Mouse (Mus musculus) lung, embryonic 16.5 days (tissue): ENCODE measurements at regions not wholly inside any gene's neighbourhood (a gene's known extent, or its start where the extent isn't known, plus 50 kb on each side); places are given as distances from the start of the nearest gene placed in this dataset.

Experiments
- ATAC-seq: fragments of 200-750 bp; cut with Nextera tagmentation; 2 replicates; pipeline ENCODE4 v1.8.0; 2017; ENCODE audit warnings: low read depth, mild to moderate bottlenecking, moderate library complexity
- H3K27ac ChIP-seq: fragments of 300-500 bp; sonication (generic); 2 replicates; pipeline ENCODE4 v1.5.1; 2014; ENCODE audit warnings: mild to moderate bottlenecking, control low read depth, low read length
- H3K27me3 ChIP-seq: fragments of 300-500 bp; sonication (generic); 2 replicates; pipeline ENCODE4 v1.6.1; 2014; ENCODE audit warnings: low read depth, low read length, mixed read lengths; ENCODE audit not compliant: control insufficient read depth, insufficient read depth
- H3K36me3 ChIP-seq: fragments of 300-500 bp; sonication (generic); 2 replicates; pipeline ENCODE4 v1.6.1; 2014; ENCODE audit warnings: low read length; ENCODE audit not compliant: control insufficient read depth, insufficient read depth
- H3K4me1 ChIP-seq: fragments of 300-500 bp; sonication (generic); replicated peaks from 2 replicates; pipeline ENCODE4 v1.6.1; 2014; ENCODE audit warnings: low read length, mixed read lengths; ENCODE audit not compliant: control insufficient read depth, insufficient read depth
- H3K4me2 ChIP-seq: fragments of 300-500 bp; sonication (generic); 2 replicates; pipeline ENCODE4 v1.6.1; 2014; ENCODE audit warnings: low read depth, low read length, control low read depth
- H3K4me3 ChIP-seq: fragments of 300-500 bp; sonication (generic); 2 replicates; pipeline ENCODE4 v1.5.1; 2014; ENCODE audit warnings: mild to moderate bottlenecking, low read length, control low read depth
- H3K9ac ChIP-seq: fragments of 300-500 bp; sonication (generic); 2 replicates; pipeline ENCODE4 v1.6.1; 2014; ENCODE audit warnings: low read length, control low read depth
- H3K9me3 ChIP-seq: fragments of 300-500 bp; sonication (generic); 2 replicates; pipeline ENCODE4 v1.6.1; 2016; ENCODE audit warnings: low read length; ENCODE audit not compliant: control insufficient read depth
- WGBS: fragments of 180-500 bp; shearing (Covaris S2); extraction: QIAGEN DNeasy Blood & Tissue Kit; methylation state at CpG from one replicate; pipeline ENCODE4 v1.1.7; 2014; 5-methylcytosine and 5-hydroxymethylcytosine counted together

DNA sequence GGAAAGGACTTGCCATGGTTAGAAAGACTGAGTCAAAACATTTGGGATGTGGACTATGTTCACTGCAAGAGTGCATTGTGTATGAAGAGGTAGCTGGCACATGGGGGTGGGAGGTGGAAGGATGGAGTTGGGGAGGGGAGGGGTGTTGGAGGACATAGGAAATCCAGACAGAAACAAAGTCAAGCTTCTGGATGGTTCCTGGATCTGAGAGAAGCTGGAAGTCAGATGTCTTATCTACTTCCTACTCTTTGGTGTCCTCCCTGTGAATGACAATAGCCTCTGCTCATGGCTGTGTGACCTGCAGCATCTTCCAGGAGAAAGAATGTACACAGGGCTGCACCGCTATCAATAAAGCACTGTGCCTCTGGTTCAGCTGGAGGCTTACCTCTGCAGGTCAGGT, 491.3 kb downstream of the Rnf144a start:
- no peak overlapping the region for H3K4me2 ChIP-seq
- no peaks in the 10 kb centered on the region for H3K36me3 ChIP-seq
- no peaks in the 10 kb centered on the region for H3K27me3 ChIP-seq
- no peak overlapping the region for H3K9ac ChIP-seq
- no peaks in the 10 kb centered on the region for H3K4me1 ChIP-seq
- no peak overlapping the region for H3K4me3 ChIP-seq
- no peak overlapping the region for H3K27ac ChIP-seq
- WGBS: 82% methylated on average over 1 of the region's 1 CpGs
- no peaks in the 10 kb centered on the region for H3K9me3 ChIP-seq
- 0 out of 2 replicates have a peak, but pooled peaks have one; percentile 17 for ATAC-seq

DNA sequence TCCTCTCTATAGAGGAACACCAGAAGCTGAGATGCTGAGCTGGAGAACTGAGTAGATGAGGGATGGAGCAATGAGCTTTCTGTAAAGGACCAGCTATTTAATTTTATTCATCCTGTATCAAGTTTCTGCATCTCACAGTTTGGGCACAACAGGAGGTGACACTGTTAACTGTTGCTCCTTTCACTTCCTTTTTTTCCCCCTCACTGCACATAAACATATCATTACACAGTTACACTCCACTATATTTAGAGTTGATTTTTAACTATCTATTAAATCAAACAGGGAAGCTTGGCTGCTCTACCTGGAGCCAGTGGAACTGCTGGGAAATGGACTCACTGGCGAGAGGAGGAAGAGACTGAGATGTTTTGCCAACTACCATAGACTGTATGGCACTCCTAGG, 509.4 kb downstream of the Rnf144a start:
- no peaks in the 10 kb centered on the region for H3K9me3 ChIP-seq
- H3K9ac ChIP-seq: no peak overlapping the region
- H3K27ac ChIP-seq: no peak overlapping the region
- 88% methylated on average over 1 of the region's 1 CpGs for WGBS
- no peak overlapping the region for H3K4me3 ChIP-seq
- ATAC-seq: no peak
- H3K27me3 ChIP-seq: no peaks in the 10 kb centered on the region
- H3K36me3 ChIP-seq: no peaks in the 10 kb centered on the region
- H3K4me1 ChIP-seq: no peaks in the 10 kb centered on the region
- H3K4me2 ChIP-seq: no peak overlapping the region

DNA sequence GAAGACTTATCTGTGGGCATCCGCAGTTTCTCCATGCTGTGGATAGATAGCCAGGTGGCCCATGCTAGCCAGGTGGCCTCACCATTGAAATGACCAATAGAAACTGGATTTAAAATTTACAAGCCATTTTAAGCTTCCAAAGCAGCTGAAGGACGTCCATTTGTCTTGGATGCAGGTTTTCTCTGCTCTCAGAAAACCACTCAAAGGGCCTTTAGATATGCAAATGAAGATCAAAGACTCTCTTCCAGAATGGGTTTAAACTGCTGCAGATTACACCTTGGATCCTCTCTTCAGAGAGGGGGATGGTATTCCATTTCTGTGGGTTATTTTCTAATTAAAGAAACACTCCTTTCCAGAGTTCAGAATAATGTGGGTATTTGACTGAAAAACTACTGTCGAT, 518.5 kb downstream of the Rnf144a start:
- H3K9me3 ChIP-seq: no peaks in the 10 kb centered on the region
- 46% methylated on average over 3 of the region's 3 CpGs for WGBS
- H3K4me3 ChIP-seq: no peak overlapping the region
- H3K9ac ChIP-seq: no peak overlapping the region
- ATAC-seq: no peak
- no peaks in the 10 kb centered on the region for H3K36me3 ChIP-seq
- no peak overlapping the region for H3K4me2 ChIP-seq
- no peaks in the 10 kb centered on the region for H3K27me3 ChIP-seq
- H3K4me1 ChIP-seq: no peaks in the 10 kb centered on the region
- H3K27ac ChIP-seq: no peak overlapping the region

DNA sequence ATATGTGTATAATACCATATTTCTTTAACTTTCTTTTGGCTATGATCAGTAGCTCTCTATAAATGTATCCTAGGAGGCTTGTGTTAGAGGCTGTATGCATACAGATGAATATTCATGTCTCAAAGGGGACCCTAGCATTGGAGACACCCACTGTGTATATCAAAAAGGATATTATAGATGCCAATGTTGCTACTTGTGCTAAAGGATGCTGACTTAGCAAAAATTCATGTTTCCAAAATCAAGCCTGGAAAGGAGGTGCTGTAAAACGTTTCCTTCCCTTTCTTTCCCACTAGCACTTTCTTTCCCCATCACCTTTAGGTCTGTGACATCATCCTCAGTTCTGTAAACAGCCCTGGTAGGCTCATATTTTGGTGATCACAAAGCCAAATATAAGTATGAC, 519.4 kb downstream of the Rnf144a start:
- no peak for ATAC-seq
- WGBS: 19% methylated on average over 1 of the region's 1 CpGs

DNA sequence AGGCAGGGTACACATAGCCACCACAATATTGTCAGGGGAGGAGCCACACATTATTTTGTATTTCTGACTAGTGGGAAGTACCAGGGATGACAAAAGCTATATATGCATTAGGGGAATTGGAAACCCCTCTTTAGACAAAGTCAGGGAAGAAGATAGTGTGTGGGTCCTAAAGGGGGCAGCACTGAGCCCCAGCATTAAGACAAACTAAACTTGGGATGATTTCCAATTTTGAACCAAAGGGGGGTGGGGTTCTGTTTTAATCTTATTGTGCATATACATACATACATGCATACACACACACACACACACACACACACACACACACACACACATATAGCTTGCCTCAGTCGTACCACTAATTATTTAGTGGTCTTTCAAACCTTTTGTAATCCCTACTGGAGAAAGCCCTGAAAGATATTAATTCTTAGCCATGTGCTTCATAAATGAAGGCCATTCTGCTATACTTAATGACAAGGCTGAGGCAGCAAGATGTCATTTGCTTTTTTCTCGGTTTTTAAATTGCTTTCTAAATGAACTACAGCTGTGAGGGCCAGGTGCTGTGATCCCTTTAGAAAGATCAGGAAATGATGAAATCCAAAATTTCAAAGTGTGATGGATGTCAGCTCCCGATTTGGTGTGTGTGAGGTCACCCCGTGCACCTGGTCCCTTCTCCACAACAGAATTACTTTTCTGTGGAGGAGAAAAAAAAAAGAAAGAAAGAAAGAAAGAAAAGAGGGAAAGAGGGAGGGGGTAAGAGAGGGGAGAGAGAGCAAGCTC, 523.5 kb downstream of the Rnf144a start:
- Histone ChIP-seq H3K27me3 (no peaks in the 10 kb centered on the region), H3K36me3 (no peaks in the 10 kb centered on the region), H3K4me1 (no peaks in the 10 kb centered on the region), H3K9me3 (no peaks in the 10 kb centered on the region), H3K9ac (no peak overlapping the region), H3K27ac (no peak overlapping the region), H3K4me2 (no peak overlapping the region), H3K4me3 (no peak overlapping the region)
- WGBS: 62% methylated on average over 4 of the region's 4 CpGs
- no peak for ATAC-seq

More for the DNA sequence above, 519.4 kb downstream of the Rnf144a start:
- Histone ChIP-seq H3K27me3 (no peaks in the 10 kb centered on the region), H3K9ac (no peak overlapping the region), H3K4me2 (no peak overlapping the region), H3K36me3 (no peaks in the 10 kb centered on the region), H3K9me3 (no peaks in the 10 kb centered on the region), H3K4me3 (no peak overlapping the region), H3K4me1 (no peaks in the 10 kb centered on the region), H3K27ac (no peak overlapping the region)

DNA sequence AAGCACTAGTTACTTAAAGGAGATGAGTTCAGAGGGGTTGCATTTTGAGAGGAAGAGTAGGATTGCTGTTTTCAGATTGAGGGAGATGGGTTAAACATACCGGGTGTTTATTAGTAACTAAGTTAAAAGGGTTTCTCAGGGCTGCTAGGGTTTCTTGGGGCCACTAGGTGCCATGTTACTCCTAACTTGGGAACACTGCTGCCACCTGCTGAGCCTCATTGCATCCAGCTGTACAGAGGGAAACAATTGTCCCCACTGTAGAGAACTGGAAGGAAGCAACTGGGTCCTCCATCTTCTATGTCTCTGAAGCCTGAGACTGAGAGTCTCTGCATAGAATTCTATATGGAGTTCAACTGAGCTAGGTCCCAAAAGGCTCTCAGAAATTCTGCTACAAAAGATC, 524.3 kb downstream of the Rnf144a start:
- Histone ChIP-seq H3K9ac (no peak overlapping the region), H3K36me3 (no peaks in the 10 kb centered on the region), H3K4me2 (no peak overlapping the region), H3K9me3 (no peaks in the 10 kb centered on the region), H3K27me3 (no peaks in the 10 kb centered on the region), H3K27ac (no peak overlapping the region), H3K4me1 (no peaks in the 10 kb centered on the region), H3K4me3 (no peak overlapping the region)
- 78% methylated on average over 1 of the region's 1 CpGs for WGBS
- no peak for ATAC-seq

DNA sequence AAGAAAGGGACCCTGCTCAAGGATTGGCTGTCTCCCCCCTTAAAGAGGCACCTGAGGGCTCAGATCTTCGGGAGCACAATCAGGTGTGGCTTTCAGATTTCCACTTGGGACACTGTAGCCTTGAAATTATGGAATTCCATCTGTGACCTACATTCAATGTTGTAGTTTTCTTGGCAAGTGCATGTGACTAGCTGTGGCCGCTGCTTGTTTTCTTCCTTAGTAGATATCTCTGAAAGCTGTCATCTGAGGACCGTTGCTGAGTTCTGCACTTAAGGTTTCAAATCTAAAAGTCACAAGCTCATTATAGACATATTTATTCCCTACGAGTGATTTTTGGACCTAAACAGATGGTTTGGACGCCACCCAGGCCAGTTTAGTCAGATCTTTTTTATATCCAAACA, 531.3 kb downstream of the Rnf144a start:
- 46% methylated on average over 5 of the region's 5 CpGs for WGBS
- H3K4me2 ChIP-seq: no peak overlapping the region

DNA sequence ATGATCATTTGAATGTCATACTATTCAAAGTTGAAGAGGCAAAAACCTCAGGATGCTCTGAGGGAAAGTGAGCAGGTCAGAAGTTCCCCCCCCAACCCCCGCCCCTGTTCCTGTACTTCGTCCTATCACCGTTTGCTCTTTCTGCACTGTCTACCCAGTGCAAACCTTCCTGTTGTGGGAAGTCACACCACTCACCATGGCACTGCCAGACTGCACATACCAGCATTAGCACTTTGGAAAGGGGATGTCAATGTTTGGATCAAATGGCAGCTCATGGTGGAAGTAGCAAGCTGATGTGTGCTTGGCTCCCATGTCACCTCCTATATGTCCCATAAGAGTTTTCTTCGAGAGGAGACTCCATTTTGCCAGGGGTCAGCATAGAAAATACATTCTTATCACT, 543.2 kb downstream of the Rnf144a start:
- H3K4me1 ChIP-seq: no peaks in the 10 kb centered on the region
- no peak overlapping the region for H3K4me2 ChIP-seq
- no peak for ATAC-seq
- no peaks in the 10 kb centered on the region for H3K9me3 ChIP-seq
- H3K9ac ChIP-seq: no peak overlapping the region
- no peaks in the 10 kb centered on the region for H3K27me3 ChIP-seq
- H3K36me3 ChIP-seq: no peaks in the 10 kb centered on the region
- 72% methylated on average over 4 of the region's 4 CpGs for WGBS
- H3K27ac ChIP-seq: no peak overlapping the region
- H3K4me3 ChIP-seq: no peak overlapping the region

More for the DNA sequence above, 531.3 kb downstream of the Rnf144a start:
- H3K27ac ChIP-seq: no peak overlapping the region
- H3K9ac ChIP-seq: no peak overlapping the region
- H3K27me3 ChIP-seq: no peaks in the 10 kb centered on the region
- no peak for ATAC-seq
- H3K36me3 ChIP-seq: no peaks in the 10 kb centered on the region
- H3K4me3 ChIP-seq: no peak overlapping the region
- H3K4me1 ChIP-seq: no peaks in the 10 kb centered on the region
- H3K9me3 ChIP-seq: no peaks in the 10 kb centered on the region

DNA sequence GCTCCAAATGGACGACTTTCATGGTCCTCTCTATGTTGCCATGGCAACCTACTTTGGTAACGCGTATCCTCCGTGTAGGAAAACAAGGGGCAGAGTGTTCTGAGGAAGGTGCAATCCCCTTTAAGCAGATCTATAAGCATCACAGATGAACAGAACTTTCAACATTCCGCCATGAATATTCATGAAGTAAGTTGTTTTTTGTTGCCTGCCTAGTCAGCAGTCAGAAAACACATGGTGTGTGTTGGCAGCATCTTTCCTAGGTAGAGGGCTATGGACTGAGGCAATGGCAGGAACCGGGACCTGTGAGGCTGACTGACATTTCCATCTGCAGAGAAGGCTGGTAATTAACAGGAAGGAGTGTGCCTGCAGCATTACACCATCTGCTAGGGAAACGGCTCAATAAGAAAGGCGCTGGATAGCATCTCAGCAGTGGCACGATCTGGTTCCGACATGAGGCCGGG, 544.0 kb downstream of the Rnf144a start:
- no peaks in the 10 kb centered on the region for H3K9me3 ChIP-seq
- WGBS: 62% methylated on average over 11 of the region's 11 CpGs
- H3K9ac ChIP-seq: no peak overlapping the region
- no peak overlapping the region for H3K4me2 ChIP-seq
- no peaks in the 10 kb centered on the region for H3K4me1 ChIP-seq
- no peak overlapping the region for H3K27ac ChIP-seq
- no peak overlapping the region for H3K4me3 ChIP-seq
- H3K36me3 ChIP-seq: no peaks in the 10 kb centered on the region
- no peaks in the 10 kb centered on the region for H3K27me3 ChIP-seq
- no peak for ATAC-seq
